Mouse (Mus musculus) limb, embryonic 15.5 days (tissue): Measurements from ENCODE around the gene Mllt6. TPM values are rescaled to one million over a fixed set of nuclear protein-coding genes. Genes with fewer than 3 reads are reported as not detected.

Experiments
- ATAC-seq: fragments of 200-750 bp; cut with Nextera tagmentation; 2 replicates; pipeline ENCODE4 v1.8.0; 2017; ENCODE audit warnings: low read depth, moderate TSS enrichment; ENCODE audit not compliant: insufficient number of reproducible peaks, low FRiP score, low TSS enrichment
- H3K27ac ChIP-seq: fragments of 300-500 bp; sonication (generic); 2 replicates; pipeline ENCODE4 v1.5.1; 2015; ENCODE audit warnings: moderate library complexity, mild to moderate bottlenecking, inconsistent platforms
- H3K27me3 ChIP-seq: fragments of 300-500 bp; sonication (generic); 2 replicates; pipeline ENCODE4 v1.6.1; 2015; ENCODE audit warnings: inconsistent platforms
- H3K36me3 ChIP-seq: fragments of 300-500 bp; sonication (generic); 2 replicates; pipeline ENCODE4 v1.6.1; 2015; ENCODE audit warnings: inconsistent platforms
- H3K4me1 ChIP-seq: fragments of 300-500 bp; sonication (generic); 2 replicates; pipeline ENCODE4 v1.6.1; 2015; ENCODE audit warnings: inconsistent platforms
- H3K4me2 ChIP-seq: fragments of 300-500 bp; sonication (generic); 2 replicates; pipeline ENCODE4 v1.6.1; 2015; ENCODE audit warnings: mild to moderate bottlenecking, inconsistent platforms
- H3K4me3 ChIP-seq: fragments of 300-500 bp; sonication (generic); 2 replicates; pipeline ENCODE4 v1.5.1; 2015; ENCODE audit warnings: mild to moderate bottlenecking, inconsistent platforms
- H3K9ac ChIP-seq: fragments of 300-500 bp; sonication (generic); 2 replicates; pipeline ENCODE4 v1.6.1; 2015; ENCODE audit warnings: inconsistent platforms
- H3K9me3 ChIP-seq: fragments of 300-500 bp; sonication (generic); 2 replicates; pipeline ENCODE4 v1.6.1; 2016; ENCODE audit warnings: inconsistent platforms
- WGBS: fragments of 180-500 bp; shearing (Covaris S2); methylation state at CpG from one replicate; pipeline ENCODE4 v1.1.7; 2015; 5-methylcytosine and 5-hydroxymethylcytosine counted together
- polyA plus RNA-seq: library from polyadenylated mRNA; unstranded; fragments of >200 nt; fragmentation: Nextera tagmentation; extraction: Ambion mirVana; gene quantifications from 2 replicates; pipeline ENCODE4 v1.2.1, GENCODE M21; 2015

Gene Mllt6
- polyA plus RNA-seq, 1 experiment from 2014 or later, result 2.6 TPM

GRCm38 (mm10) chr11:97661648-97662133 lies 1.5 kb upstream of the Mllt6 start:
- Histone ChIP-seq H3K9me3 (no peaks in the 10 kb centered on the region), H3K27me3 (peaks cover 17% of the 10 kb centered on the region), H3K4me3 (peak overlapping the region; percentile 87), H3K4me2 (peak overlapping the region; percentile 69), H3K27ac (no peak overlapping the region), H3K9ac (no peak overlapping the region), H3K4me1 (peaks cover 58% of the 10 kb centered on the region), H3K36me3 (peaks cover 15% of the 10 kb centered on the region)
- no peak for ATAC-seq
- 2% methylated on average over 20 of the region's 20 CpGs for WGBS

DNA sequence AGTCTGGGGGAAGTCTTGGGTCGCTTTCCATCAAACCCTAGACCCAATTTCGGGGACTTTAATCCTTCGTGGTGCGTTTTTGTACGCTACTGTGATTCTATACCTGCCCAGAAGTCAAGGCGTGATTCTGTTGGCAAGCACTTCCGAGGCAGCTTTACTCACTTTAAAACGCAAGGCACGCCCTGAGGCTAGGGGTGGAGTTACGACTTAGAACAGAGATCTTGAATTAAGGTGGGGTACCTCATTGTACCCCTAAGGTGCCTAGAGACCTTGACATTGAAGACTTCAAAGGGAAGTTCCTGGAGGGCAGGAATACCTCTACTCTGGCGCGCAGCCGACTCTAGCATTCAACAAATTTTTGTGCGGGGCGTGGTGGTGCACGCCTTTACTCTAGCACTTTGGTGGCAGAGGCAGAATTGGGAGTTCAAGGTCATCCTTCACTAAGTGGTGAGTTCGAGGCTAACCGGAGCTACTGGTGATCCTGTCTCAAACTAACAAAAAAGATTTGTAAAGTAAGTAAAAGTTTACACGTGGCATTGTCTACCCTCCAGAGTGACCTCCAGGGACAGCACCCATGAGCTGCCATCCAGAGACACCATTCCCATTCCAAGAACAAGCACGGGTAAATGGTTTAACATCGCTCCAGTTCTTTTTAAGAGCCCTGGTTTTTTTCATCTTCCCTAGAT lies 864 bp upstream of the Mllt6 start:
- Histone ChIP-seq H3K4me2 (peak overlapping the region; percentile 69), H3K9ac (0 out of 2 replicates have a peak overlapping the region, but pooled peaks have one; percentile 71), H3K9me3 (no peaks in the 10 kb centered on the region), H3K36me3 (peaks cover 21% of the 10 kb centered on the region), H3K4me1 (peaks cover 56% of the 10 kb centered on the region), H3K27me3 (peaks cover 17% of the 10 kb centered on the region), H3K4me3 (peak overlapping the region; percentile 87), H3K27ac (0 out of 2 replicates have a peak overlapping the region, but pooled peaks have one; percentile 84)
- ATAC-seq, result no peak
- 1% methylated on average over 21 of the region's 21 CpGs for WGBS

DNA sequence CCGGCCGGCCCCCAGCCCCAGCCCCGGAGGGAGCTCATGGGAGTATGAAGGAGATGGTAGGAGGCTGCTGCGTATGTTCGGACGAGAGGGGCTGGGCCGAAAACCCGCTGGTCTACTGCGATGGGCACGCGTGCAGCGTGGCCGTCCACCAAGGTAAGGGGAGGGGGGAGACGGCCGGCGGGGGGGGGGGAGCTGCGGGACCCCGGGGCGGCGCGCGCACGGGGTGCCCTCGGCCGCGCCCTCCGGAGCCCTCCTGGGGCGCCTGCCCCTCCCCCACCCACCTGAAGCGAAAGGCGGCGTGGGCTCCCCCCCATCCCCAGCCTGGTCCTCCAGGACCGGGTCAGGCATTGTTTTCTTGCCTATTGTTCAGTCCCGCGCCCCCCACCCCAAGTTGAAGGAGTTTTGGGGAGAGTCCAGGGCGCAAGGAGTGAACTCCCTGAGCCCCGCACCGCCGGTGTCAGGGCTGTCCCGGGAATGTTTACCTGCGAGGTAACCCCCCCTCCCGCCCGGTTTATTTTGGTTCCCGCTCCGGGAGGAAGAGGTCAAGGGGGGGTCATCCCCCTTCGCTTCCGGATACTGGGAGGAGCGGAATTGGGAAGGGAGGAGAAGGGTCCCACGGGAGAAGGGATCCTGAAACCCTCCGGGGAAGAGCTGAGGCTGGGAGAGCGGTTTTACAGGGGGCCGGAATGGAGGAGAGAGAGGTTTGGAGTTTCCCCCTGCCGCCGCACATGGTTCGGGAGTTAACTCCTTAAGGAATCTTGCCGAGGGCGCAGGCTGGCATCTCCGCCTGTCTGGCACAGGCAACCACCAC lies 519 bp downstream of the Mllt6 start:
- H3K27me3 ChIP-seq, result peaks cover 17% of the 10 kb centered on the region
- no peaks in the 10 kb centered on the region for H3K9me3 ChIP-seq
- H3K27ac ChIP-seq, result peak overlapping the region; percentile 84
- H3K4me3 ChIP-seq, result peak overlapping the region; percentile 87
- peak overlapping the region; percentile 71 for H3K9ac ChIP-seq
- ATAC-seq, result no peak
- H3K4me2 ChIP-seq, result peak overlapping the region; percentile 69
- H3K36me3 ChIP-seq, result peaks cover 31% of the 10 kb centered on the region
- H3K4me1 ChIP-seq, result peaks cover 55% of the 10 kb centered on the region
- WGBS, result under 1% methylated on average over 39 of the region's 57 CpGs

GRCm38 (mm10) chr11:97664339-97664665 lies 1.1 kb downstream of the Mllt6 start:
- no peak for ATAC-seq
- Histone ChIP-seq H3K27ac (peak overlapping the region; percentile 84), H3K27me3 (peaks cover 17% of the 10 kb centered on the region), H3K9ac (peak overlapping the region; percentile 71), H3K4me1 (peaks cover 54% of the 10 kb centered on the region), H3K4me3 (peak overlapping the region; percentile 87), H3K9me3 (no peaks in the 10 kb centered on the region), H3K4me2 (peak overlapping the region; percentile 69), H3K36me3 (peaks cover 37% of the 10 kb centered on the region)
- WGBS, result 0% methylated on average over 6 of the region's 8 CpGs

- peaks cover 42% of the 10 kb centered on the region for H3K36me3 ChIP-seq
- ATAC-seq, result no peak
Measured at GRCm38 (mm10) chr11:97664771-97665240, 1.6 kb downstream of the Mllt6 start.

GRCm38 (mm10) chr11:97665431-97665830 lies 2.2 kb downstream of the Mllt6 start:
- H3K4me2 ChIP-seq, result no peak overlapping the region
- no peak for ATAC-seq
- 91% methylated on average over 13 of the region's 13 CpGs for WGBS
- H3K36me3 ChIP-seq, result peaks cover 48% of the 10 kb centered on the region
- peaks cover 17% of the 10 kb centered on the region for H3K27me3 ChIP-seq
- H3K4me3 ChIP-seq, result peak overlapping the region; percentile 87; the same call in 1 of the 2 replicates
- peaks cover 58% of the 10 kb centered on the region for H3K4me1 ChIP-seq
- H3K9me3 ChIP-seq, result no peaks in the 10 kb centered on the region
- no peak overlapping the region for H3K27ac ChIP-seq
- H3K9ac ChIP-seq, result no peak overlapping the region

More at GRCm38 (mm10) chr11:97664771-97665240, 1.6 kb downstream of the Mllt6 start:
- H3K4me2 ChIP-seq, result peak overlapping the region; percentile 69
- no peak overlapping the region for H3K9ac ChIP-seq
- peaks cover 54% of the 10 kb centered on the region for H3K4me1 ChIP-seq
- H3K27ac ChIP-seq, result 0 out of 2 replicates have a peak overlapping the region, but pooled peaks have one; percentile 84
- whole genome bisulfite sequencing, result 32% methylated on average over 6 of the region's 6 CpGs
- peak overlapping the region; percentile 87 for H3K4me3 ChIP-seq
- H3K9me3 ChIP-seq, result no peaks in the 10 kb centered on the region
- peaks cover 17% of the 10 kb centered on the region for H3K27me3 ChIP-seq

DNA sequence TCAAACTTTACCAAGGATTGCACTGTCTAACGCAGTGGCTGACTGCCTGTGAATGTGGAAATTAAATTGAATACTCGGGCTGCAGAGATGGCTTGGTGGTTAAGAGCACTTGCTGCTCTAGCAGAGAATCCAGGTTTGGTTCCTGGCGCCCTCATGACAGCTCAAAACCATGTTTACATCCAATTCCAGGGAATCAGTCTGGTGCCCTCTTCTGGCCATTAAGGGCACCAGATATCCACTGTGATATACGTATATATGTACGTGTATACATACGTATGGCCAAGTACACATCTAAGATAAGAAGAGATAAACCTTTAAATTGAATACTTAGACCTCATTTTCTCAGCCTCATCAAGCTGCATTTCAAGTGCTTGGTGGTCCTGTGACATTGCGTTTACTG lies 3.0 kb downstream of the Mllt6 start:
- H3K9ac ChIP-seq, result no peak overlapping the region
- WGBS, result 92% methylated on average over 7 of the region's 7 CpGs
- H3K27ac ChIP-seq, result no peak overlapping the region
- peaks cover 56% of the 10 kb centered on the region for H3K36me3 ChIP-seq
- H3K4me3 ChIP-seq, result no peak overlapping the region
- no peak overlapping the region for H3K4me2 ChIP-seq
- peaks cover 55% of the 10 kb centered on the region for H3K4me1 ChIP-seq
- H3K27me3 ChIP-seq, result peaks cover 10% of the 10 kb centered on the region
- ATAC-seq, result no peak
- no peaks in the 10 kb centered on the region for H3K9me3 ChIP-seq

GRCm38 (mm10) chr11:97666794-97667193 lies 3.6 kb downstream of the Mllt6 start:
- peaks cover 50% of the 10 kb centered on the region for H3K4me1 ChIP-seq
- no peak overlapping the region for H3K4me2 ChIP-seq
- H3K27me3 ChIP-seq, result peaks cover 7% of the 10 kb centered on the region
- no peaks in the 10 kb centered on the region for H3K9me3 ChIP-seq
- peaks cover 61% of the 10 kb centered on the region for H3K36me3 ChIP-seq
- ATAC-seq, result no peak
- H3K27ac ChIP-seq, result no peak overlapping the region
- H3K9ac ChIP-seq, result no peak overlapping the region
- H3K4me3 ChIP-seq, result no peak overlapping the region
- WGBS, result 89% methylated on average over 15 of the region's 15 CpGs

DNA sequence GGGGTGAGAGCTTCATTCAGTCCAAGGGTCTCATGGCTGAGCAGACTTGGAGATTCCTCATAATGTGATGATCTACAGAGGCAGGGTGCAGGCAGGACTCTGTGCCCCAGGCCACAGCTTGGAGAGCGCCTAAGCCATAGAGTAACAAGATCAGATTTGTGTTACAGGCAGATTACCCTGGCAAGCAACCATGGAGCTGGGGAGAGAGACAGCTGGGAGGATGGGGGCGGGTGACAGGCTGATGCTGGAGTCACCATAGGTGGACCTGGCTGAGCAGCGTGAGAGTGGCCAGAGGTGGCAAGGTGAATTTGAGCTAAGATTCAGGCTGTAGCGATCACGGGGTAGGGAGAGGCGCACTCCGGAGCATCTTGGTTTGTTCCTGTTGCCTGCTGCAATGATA lies 4.9 kb downstream of the Mllt6 start:
- WGBS, result 86% methylated on average over 7 of the region's 7 CpGs
- H3K27me3 ChIP-seq, result no peaks in the 10 kb centered on the region
- no peak overlapping the region for H3K4me3 ChIP-seq
- peaks cover 40% of the 10 kb centered on the region for H3K4me1 ChIP-seq
- H3K36me3 ChIP-seq, result peaks cover 75% of the 10 kb centered on the region
- no peak overlapping the region for H3K9ac ChIP-seq
- H3K27ac ChIP-seq, result no peak overlapping the region
- H3K4me2 ChIP-seq, result no peak overlapping the region
- H3K9me3 ChIP-seq, result no peaks in the 10 kb centered on the region
- ATAC-seq, result no peak

DNA sequence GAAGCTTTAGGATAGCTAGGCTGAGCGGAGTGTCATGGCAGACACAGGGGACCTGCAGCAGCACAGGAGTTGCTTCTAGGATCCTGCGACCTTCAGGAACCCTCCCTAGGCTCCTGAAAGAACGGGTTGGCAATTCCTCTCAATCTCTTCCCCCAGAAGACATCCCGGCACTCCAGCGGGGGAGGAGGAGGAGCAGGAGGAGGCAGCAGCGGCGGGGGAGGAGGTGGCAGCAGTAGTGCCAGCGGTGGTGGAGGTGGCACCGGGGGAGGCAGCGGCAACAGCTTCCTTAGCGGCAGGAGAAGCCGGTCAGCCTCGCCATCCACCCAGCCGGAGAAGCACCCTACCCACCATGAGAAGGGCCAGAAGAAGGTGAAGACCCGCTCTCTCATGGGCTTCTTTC lies 6.1 kb downstream of the Mllt6 start:
- no peaks in the 10 kb centered on the region for H3K27me3 ChIP-seq
- H3K4me1 ChIP-seq, result peaks cover 36% of the 10 kb centered on the region
- H3K4me2 ChIP-seq, result no peak overlapping the region
- ATAC-seq, result no peak
- WGBS, result 61% methylated on average over 15 of the region's 15 CpGs
- peak overlapping the region; percentile 17; the same call in 1 of the 2 replicates for H3K9ac ChIP-seq
- H3K27ac ChIP-seq, result no peak overlapping the region
- no peaks in the 10 kb centered on the region for H3K9me3 ChIP-seq
- peaks cover 86% of the 10 kb centered on the region for H3K36me3 ChIP-seq
- no peak overlapping the region for H3K4me3 ChIP-seq

DNA sequence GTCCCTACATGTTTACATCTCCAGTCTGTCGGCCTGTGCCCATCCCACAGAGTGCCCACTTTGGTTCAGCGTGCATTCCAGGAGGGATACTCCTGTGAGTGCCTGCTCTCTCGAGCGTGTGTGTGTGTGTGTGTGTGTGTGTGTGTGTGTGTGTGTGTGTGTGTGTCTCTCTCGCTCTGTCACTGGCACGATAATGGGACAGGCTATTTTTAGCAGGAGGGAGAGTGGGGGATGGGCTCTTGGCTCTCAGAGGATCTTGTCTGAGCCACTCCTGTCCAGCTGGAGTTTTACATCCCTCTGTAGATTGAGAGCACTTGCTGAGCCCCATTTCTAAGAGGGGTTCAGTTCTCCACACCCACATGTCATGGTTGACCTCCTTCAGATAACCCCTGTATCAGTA lies 6.6 kb downstream of the Mllt6 start:
- Histone ChIP-seq H3K36me3 (peaks cover 91% of the 10 kb centered on the region), H3K4me1 (peaks cover 30% of the 10 kb centered on the region), H3K27me3 (no peaks in the 10 kb centered on the region), H3K9me3 (no peaks in the 10 kb centered on the region), H3K4me2 (no peak overlapping the region), H3K27ac (no peak overlapping the region), H3K9ac (peak overlapping the region; percentile 17; the same call in 1 of the 2 replicates), H3K4me3 (no peak overlapping the region)
- 30% methylated on average over 6 of the region's 6 CpGs for WGBS
- no peak for ATAC-seq
